Mouse (Mus musculus) T-helper 1 cell (primary cell): ENCODE results near the gene Nhlrc2.

ENCODE experiments used
- in situ Hi-C: fragments of 300-600 bp; cut with MboI, MseI; formaldehyde crosslinking; loops from one replicate; pipeline ENCODE4 v1.15.1; 2025; ENCODE audit warnings: high pct_unique_total_duplicates

The Nhlrc2 gene

DNA sequence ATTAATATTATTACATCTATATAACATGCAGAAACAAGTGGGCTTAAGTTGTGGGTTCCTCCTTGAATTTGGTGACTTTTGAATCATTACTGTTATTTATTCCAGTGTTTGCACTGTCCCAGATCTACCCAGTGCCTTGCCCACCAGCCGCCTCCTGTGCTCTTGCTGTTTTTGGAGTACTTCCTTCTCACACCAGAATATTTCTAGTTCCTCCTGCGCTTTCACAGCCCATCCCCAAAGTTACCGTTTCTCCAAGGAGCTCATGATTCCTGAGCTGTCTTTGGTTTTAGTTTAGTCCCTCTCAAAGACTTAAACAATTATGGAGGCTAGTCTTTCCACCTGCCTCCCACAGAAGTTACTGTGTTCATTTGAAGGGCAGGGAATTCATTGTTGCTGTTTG, 15.4 kb downstream of the Nhlrc2 start:
- in situ Hi-C loops, result loop anchor here (25.0 kb wide), 2 partner anchors 224 to 599 kb away; no protein-coding TSS in a partner anchor

DNA sequence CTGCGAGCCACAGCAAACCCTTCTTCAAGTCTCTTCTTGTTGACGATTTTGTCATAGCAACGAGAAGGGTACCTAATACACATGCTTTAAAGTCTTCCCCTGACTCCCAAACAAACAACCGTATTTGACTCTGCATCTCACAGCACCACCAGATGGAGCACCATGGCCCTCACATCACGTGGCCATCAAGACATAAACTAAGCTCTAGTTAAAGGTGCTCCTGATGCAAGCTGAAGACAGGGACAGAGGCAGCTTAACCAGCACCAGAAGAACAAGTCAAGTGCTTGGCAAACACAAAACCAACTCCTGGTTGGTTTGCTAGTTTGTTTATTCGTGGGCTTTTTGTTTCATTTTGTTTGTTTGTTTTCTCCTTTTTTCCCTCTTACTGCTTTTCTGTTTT, 17.3 kb downstream of the Nhlrc2 start:
- in situ Hi-C loops, result loop anchor here (25.0 kb wide), 2 partner anchors 222 to 597 kb away; no protein-coding TSS in a partner anchor

DNA sequence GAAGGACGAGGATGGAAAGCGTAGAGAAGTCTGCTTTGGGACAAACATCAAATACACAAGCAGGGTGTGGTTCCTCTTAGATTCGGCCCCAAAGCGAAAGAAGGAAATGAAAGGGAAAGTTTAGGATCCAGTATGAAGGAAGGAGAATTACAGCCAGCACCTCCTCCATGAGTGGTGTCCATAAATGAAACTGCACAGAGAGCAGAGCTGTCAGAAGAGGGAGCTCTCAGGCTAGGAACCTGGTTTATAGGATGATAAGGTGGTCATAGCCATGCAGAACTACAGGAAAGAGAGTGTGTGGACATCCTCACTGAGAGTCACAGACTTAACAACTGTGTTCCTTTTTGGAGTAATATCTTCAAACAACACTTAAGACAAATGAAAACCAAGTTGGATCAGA, 18.0 kb downstream of the Nhlrc2 start:
- in situ Hi-C loops, result loop anchor here (25.0 kb wide), 2 partner anchors 221 to 596 kb away; no protein-coding TSS in a partner anchor

DNA sequence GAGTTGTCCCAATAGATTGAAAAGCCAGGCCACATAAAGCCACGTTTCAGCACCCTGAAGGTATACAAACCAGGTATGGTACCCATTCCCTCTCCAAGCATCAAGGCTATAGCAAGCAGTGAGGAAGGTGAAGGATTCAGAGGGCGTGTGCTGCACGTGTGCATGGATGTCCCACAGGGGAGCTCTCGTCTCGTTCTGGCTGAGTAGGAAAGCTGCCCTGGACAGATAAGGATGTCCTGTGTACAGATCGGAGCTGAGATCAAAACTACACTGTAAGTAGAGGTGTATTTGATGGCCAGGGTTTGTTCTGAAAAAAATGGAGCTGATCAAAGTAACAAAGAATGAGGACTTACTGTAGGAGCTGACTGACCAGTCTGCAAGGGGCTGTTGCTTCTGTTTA, 18.9 kb downstream of the Nhlrc2 start:
- in situ Hi-C loops, result loop anchor here (25.0 kb wide), 2 partner anchors 220 to 595 kb away; no protein-coding TSS in a partner anchor

DNA sequence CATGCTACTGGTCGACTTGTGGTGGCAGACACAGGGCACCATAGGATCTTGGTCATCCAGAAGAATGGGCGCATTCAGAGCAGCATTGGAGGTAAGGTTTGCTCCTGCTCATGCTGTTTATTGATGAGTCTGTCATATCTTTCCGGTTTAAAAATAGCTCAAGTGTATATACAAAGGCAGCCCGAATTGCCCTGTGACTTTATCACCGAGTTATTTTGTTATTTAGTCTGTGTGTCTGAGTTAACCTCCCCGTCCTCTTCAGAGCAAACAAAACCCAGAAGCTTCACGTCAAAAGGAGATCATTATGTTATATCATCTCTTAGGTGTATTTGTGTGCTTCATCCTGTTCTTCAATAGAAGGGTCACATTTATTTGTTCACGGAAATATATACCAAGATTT, 22.7 kb downstream of the Nhlrc2 start:
- in situ Hi-C loops, result loop anchor here (25.0 kb wide), 2 partner anchors 217 to 592 kb away; no protein-coding TSS in a partner anchor

DNA sequence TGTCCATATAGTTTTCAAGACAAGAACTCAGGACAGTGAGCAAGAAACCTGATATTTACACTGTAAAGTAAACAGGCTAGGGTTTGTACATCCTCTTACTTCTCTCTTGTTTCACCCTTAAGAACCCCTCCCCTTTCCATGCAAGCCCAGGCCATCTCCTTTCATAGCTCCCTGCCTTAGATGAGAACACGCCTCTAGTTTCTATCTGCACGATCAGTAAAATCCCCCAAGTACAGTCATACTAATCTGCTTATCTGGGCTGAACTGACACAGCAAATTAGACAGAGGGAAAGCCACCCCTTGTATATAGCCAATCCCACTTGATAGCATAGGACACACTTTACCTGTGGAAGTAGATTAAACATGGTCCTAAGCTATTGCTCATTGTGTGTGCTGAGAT, 23.2 kb downstream of the Nhlrc2 start:
- in situ Hi-C loops, result loop anchor here (25.0 kb wide), 2 partner anchors 216 to 591 kb away; no protein-coding TSS in a partner anchor

DNA sequence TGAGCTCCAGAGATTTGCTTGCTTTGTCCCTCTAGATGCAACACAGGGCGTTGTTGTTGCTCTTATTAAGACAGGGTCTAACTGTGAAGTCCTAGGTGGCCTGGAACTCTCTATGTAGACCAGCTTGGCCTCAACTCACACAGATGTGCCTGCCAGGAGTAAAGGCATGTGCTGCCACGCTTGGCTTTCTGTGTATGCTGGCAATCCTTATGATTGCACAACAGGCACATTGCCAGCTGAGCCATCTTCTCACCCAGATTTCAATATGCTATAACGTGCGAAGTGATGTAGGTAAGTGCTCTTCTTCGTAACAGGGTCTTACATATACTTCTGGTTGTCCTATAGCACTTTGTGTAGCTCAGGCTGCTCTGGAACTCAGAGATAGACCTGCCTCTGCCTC, 23.9 kb downstream of the Nhlrc2 start:
- in situ Hi-C loops, result loop anchor here (25.0 kb wide), 2 partner anchors 215 to 590 kb away; no protein-coding TSS in a partner anchor

DNA sequence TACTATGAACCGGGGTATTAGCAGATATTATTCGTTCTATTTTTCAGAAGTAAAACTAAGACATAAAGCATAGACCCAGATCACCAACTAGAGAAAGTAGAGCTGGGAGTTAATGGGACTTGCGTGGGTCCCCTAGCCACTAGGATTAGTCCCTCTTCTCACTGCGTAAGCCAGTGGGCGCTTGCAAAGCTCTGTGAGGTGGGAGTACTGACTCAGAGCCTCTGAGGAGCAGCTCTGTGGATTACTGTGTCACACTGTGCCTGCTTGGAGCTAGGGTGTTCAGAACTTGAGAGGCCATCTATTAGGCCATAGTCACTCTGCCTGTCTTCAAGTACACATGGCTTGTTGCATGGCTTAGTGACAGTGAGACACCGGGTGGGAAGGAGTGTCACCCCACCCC, 25.1 kb downstream of the Nhlrc2 start:
- in situ Hi-C loops, result loop anchor here (25.0 kb wide), 2 partner anchors 214 to 589 kb away; no protein-coding TSS in a partner anchor

DNA sequence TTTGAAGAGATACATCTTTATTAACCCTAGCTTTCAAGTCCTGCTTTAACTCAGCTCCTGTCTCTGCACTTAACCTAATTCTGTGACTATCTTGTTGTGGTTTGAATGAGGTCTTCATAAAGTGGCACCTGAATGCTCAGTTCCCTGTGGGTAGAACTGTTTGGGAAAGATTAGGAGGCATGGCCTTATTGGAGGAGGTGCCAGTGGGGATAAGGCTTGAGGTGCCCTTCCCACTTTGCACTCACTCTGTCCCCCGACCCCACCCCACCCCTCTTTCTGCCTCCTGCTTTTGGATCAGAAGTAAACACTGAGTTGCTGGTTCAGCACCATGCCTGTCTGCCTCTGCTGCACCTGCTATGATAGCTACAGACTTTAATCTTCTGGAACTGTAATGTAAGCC, 29.7 kb downstream of the Nhlrc2 start:
- in situ Hi-C loops, result no loop called here

DNA sequence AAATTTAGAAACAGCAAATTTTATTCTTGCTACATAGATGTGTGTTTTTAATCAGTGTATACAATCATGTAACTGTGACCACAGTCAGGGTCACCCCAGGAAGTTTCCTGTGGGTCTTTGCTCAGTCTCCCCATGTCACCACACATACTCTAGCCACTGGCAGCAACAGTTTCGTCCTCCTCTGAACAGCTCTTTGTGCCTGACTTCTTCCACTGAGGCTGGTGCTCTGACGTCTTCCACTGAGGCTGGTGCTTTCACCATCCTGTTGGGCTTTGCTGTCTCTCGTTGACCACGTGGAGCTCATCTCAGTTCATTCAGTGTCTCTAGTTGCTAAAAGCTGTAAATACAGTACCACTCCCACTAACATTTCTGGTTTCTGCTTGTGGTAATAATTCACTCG, 33.9 kb downstream of the Nhlrc2 start:
- in situ Hi-C loops, result no loop called here

DNA sequence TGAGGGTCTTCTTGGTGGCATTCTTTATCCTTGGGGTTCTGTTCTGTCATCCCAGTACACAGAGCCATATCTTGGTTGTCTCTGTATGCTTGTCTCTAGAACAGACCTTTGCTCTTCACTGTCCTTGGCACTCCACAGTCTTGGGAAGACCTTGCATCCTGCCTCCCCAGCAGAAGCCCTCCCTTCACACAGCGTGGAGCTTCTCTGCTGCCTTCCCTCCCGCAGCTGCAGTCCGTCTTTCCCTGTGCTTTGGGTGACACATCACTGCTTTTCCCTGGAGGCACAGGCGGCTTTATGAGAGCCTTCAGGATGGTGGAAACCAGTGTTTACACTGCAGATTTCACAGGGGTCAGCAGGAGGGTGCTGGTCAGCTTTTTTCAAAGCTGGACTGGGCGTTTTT, 35.7 kb downstream of the Nhlrc2 start:
- in situ Hi-C loops, result no loop called here

DNA sequence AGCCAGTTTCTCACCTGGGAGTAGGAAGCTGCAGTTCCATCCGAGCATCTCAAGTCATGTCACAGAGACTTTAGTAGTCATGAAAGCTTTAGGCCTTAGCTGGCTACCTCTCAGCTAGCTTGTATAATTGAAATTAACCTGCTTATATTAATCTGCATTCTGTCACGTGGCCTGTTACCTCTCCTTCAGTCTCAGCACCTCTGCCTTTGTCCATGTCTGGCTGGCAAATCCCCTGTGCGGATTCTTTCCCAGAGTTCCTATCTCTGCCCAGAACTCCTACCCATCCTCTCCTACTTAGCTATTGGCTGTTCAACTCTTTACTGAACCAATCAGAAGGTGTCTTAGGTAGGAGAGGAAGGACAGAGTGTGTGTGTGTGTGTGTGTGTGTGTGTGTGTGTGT, 36.2 kb downstream of the Nhlrc2 start:
- in situ Hi-C loops, result no loop called here

DNA sequence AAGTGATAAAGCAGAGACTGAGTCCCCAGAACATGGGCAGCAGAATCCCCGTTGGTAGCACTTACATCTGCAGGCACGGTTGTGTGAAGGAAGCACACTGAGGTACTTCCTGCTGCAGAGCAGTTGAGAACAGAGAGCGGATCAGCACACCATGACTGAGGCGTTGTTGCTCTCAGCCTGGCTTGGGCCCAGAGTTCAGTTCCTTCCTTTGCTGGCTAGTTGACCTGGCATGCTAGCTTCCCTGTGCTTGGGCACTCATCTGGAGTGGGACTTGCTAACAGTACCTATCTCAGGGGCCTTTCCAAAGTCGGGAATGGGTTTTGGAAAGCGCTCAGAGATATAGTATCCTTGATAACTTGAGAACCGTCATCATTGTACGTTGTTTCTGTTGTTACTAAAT, 38.3 kb downstream of the Nhlrc2 start:
- in situ Hi-C loops, result no loop called here

DNA sequence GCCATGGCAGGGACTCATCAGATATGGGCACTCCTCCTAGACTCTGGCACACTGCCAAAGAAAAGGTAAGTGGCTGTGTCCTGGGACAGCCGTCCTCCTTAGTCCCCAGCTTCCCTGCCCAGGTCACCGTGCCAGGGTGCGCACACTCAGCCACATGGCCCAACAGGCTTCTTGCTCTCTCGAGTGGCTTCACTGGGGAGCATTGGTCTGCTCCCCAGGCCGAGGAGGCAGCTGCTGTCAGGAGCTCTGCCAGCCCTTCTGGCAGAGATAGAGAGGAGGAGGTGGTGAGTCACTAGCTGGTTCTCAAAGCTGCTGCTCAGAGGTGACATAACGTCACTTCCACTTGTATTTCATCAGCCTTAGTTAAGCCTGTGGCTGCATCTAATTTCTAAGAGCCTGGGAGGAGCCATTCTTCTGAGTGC, 40.2 kb downstream of the Nhlrc2 start:
- in situ Hi-C loops, result no loop called here

DNA sequence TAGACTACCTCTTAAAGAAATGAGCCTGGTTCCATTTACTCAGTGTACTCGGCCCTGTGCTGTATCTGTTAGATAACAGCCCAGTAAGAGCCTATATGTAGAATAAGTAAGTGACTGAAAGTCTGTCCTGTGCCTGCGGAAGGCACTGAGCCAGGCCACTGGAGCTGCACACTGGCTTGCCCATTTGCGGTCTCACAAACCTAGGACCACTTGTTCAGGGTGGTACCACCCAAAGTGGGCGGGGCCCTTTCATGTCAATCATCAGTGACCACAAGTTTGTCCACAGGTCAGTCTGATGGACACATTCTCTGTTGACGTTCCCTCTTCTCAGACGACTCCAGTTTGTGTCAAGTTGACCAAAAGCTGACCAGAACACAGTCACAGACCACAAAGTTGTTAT, 40.9 kb downstream of the Nhlrc2 start:
- in situ Hi-C loops, result no loop called here

DNA sequence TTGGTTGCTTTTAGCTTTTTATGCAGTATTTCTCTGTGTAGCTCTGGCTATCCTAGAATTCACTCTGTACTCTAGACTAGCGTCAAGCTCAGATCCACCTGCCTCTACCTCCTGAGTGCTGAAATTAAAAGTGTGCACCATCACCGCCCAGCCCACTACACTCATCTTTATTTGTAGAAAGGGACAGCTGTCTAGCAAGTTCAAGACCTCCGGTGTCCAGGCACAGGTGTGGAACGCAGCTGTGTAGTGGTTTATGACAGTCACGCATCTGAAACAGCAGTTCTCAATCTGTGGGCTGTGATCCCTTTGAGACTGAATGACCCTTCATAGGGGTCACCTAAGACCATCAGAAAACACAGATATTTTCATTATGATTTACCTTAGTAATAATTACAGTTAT, 41.4 kb downstream of the Nhlrc2 start:
- in situ Hi-C loops, result no loop called here

DNA sequence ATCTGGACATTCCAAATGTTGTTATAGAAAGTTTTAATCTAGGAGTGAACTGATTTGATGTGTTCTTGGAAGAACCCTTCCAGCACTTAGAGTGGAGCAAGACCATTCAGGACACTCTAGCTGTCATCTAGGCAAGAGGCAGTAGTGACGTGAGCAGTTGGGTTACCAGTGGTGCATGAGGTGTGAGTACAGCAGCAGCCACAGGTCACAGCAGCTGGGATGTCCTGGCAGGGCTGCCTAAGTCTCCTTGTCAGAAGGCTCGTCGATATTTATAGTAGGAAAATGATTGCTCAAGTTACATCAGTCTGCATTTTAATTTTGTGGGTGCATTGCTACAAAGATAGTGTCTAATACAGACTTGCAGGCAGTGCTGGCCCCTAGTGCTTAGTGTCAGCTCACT, 42.2 kb downstream of the Nhlrc2 start:
- in situ Hi-C loops, result loop anchor here (10.0 kb wide), 1 partner anchor 1095 kb away; no protein-coding TSS in a partner anchor

DNA sequence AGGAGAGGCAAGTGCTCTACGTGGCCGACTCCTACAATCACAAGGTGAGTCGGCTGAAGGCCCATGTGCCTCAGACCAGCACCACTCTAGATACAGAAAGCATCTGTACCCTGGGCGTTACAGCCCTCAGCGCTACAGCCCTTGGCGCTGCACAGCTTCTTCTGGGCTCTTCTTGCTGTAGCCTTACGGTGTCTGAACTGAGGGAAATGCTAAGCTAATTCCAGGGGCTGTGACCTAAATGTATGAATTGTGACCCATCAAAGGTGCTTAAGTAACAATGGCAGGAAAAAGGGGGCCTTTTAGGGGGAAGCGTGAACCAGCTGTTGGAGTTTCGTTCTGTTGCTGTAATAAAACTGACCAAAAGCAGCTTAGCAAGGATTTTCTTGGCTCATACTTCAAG, 44.4 kb downstream of the Nhlrc2 start:
- in situ Hi-C loops, result loop anchor here (10.0 kb wide), 1 partner anchor 1098 kb away; no protein-coding TSS in a partner anchor

DNA sequence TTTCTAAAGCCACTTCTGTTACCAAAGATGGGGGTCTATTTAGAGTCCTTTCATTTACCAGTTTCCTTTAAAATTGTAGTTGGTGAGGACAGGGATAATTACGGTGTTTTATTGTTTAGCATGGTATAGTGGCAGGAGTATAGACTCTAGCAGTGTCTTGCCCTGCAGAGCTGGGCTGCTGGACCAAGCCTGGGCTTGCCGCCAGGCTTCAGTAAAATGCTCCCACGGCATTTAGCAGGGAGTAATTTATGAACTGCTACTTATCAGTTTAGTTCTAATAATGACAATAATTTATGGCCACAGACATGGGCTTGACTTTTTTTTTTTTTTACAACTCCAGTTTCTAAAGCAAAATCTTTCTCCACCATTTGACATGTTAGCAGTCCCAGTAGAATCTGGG, 51.9 kb downstream of the Nhlrc2 start:
- in situ Hi-C loops, result loop anchor here (10.0 kb wide), 1 partner anchor 1105 kb away; no protein-coding TSS in a partner anchor

DNA sequence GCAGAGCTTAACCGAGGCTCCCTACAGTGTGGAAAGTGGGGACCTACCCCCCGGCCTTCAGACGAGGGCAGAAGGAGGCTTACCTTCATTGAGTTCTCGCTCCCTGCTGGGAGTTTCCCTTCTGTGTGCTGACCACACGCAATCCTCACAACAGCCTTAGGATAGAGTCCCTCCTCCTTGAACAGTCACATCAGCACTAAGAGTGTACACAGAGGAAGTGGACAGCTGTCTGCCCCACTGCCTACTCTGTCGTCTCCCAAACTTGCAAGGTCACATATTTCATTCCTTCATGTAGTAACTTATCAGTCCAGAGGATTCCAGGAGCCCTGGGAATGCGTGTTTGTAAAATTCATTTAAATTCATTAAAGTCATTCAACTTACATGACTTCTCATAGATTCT, 52.7 kb downstream of the Nhlrc2 start:
- in situ Hi-C loops, result no loop called here

DNA sequence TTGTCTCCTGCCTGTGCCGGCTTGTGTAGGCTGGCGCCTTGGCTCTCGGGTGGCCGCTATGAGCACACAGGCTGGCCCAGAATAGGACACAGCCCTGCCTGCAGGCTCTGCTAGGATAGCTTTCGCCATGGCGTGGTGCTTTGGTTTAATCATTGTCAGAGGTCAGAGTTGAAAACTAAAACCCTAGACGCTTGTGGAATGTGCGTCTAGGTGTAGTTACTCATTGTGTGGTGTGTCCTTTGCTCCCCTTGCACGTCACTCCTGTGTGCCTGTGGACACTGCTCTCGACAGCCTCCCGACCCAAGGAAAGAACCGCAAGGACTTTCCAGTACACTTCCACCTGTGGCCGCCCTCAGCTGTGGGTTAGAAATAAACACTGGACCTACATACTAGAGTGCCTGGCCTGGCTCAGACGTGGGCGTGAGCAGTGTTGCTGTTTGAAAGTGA, 53.9 kb downstream of the Nhlrc2 start:
- in situ Hi-C loops, result no loop called here

DNA sequence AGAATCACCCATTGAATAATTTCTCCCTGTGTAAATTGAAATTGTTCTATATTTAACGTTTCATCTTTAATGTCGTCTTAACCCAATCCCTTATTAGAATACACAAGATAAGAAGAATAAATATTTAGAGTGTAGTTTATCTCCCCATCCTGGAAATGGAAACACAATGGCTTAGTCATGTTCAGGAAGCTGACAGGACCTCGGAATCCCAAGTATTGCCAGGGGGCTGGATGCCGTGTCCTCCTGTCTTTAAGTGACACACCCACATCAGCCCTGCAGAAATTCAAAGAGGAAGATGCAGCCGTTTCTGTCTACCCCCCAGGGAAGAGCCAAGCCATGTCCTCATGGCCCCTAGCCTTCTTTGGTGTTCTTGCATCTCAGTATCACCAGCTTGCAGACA, 60.9 kb downstream of the Nhlrc2 start:
- in situ Hi-C loops, result no loop called here

DNA sequence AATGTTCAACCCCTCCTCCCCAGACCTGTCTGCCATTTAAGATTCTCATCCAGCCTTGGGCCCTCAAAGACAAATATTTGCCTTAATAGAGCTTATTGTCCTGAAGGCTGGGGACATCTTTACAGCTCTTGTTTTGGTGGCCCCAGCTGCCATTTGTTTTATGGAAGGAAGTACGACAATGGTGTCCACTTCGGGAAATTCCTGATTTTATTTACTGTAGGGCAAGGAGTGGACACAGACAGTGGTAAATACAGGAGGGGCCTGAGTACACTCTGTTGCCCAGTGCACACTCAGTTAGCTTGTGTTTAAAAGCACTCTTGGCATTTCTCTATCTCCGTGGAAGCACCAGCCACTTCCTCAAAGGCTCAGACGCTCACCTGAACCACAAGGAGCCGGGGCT, 66.1 kb downstream of the Nhlrc2 start:
- in situ Hi-C loops, result no loop called here

DNA sequence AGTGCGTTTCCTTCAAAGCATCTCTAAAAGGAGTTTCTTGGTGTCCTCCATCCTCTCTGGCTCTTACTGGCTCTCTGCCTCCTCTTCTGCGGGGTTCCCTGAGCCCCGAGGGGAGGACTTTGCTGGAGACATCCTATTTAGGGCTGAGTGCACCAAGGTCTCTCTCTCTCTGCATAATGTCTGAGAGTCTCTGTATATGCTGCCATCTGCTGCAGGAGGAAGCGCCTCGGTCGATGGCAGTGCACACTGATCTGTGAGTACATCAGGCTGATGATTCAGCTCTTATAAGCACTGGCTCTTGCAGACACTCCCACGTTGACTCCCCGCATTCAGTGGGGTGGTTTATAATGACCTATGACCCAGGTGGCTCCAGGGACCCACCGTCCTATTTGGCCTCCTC, 70.8 kb downstream of the Nhlrc2 start:
- in situ Hi-C loops, result no loop called here
